Comparison of ENCODE assay signal across 8 mouse cellular contexts in the genomic region with DNA sequence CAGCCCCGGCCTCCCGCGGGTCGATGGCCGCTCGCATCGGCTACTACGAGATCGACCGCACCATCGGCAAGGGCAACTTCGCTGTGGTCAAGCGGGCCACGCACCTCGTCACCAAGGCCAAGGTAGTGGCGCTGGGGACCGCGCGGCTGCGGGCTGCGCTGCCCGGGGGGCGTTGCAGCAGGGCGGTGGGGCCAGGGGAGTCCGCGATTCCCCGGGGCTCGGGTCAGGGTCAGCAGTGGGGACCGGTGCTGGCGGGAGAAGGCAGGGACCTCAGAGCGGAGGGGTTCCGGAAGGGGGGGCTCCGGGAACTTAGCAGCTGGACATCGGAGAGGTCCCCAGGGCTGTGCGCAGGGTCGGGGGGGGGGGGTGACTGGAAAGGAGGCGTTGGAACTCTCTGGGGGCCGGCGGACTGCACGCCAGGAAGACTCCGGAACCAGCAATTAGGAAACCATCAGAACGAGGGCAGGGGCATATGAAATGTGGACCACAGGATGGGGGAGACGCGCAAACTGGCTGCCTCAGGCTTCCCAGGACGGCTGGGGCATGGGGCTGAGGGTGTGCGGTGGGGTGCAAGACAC. TPM values are rescaled to one million over a fixed set of nuclear protein-coding genes. Genes with fewer than 3 reads are reported as not detected.
DNase-seq lines count a peak whose midpoint lies in the region; ATAC-seq and TF ChIP-seq lines count a peak whose summit lies in the region.

No protein-coding gene starts in this region.

- dilution Hi-C loops in CH12.LX (cut with MboI; ENCODE audit: extremely low pct_ligation_motif_present, extremely low pct_unique_long_range_greater_than_20kb, low sequenced_read_pairs): no loop called here

- TF ChIP-seq EP300 in CH12.LX (IDR thresholded peaks at IDR 0.05; ENCODE audit: low read length): no peak

- peaks cover 19 to 65% of the 10 kb centered on the region in 2 experiments for H3K4me1 ChIP-seq in CH12.LX (ENCODE audit: control insufficient read depth in 1 of 2, insufficient read depth in 2 of 2)
- H3K4me1 ChIP-seq in kidney, embryonic 14.5 days (ENCODE audit: control insufficient read depth, insufficient read depth, low read length): peaks cover 32% of the 10 kb centered on the region

- DNase-seq in cerebellum, adult 11-12 months: peak; percentile 75
- DNase-seq in cerebellum, postnatal 14 days: no peak
- DNase-seq in CH12.LX (ENCODE audit: extremely low read depth): peak; percentile 35
- DNase-seq in cerebellum, adult 9-10 months: peak; percentile 67
- DNase-seq in heart, adult 8-10 months (ENCODE audit: low spot score): peak; percentile 52
- DNase-seq in lung, postnatal 14 days: peak; percentile 31
- DNase-seq in spleen, postnatal 14 days (ENCODE audit: low spot score in 2 of 2): peak; percentile 14 to 24

- H3K9ac ChIP-seq in CH12.LX (ENCODE audit: insufficient read depth, low read depth): peak overlapping the region; percentile 95
- H3K9ac ChIP-seq in kidney, embryonic 14.5 days (ENCODE audit: low read depth, low read length): peak overlapping the region; percentile 94

- H3K27ac ChIP-seq in CH12.LX (ENCODE audit: insufficient read depth, low read depth): peak overlapping the region; percentile 88
- peak overlapping the region; percentile 87 for H3K27ac ChIP-seq in kidney, embryonic 14.5 days (ENCODE audit: low read depth, low read length)

- peak overlapping the region; percentile 97 for H3K4me2 ChIP-seq in CH12.LX (ENCODE audit: insufficient read depth, low read depth, poor library complexity, severe bottlenecking)
- peak overlapping the region; percentile 79 for H3K4me2 ChIP-seq in kidney, embryonic 14.5 days (replicated peaks; ENCODE audit: low read depth, low read length)

- peaks cover 41% of the 10 kb centered on the region for H3K79me2 ChIP-seq in CH12.LX (replicated peaks; ENCODE audit: control insufficient read depth, extremely low read depth, insufficient read depth, poor library complexity, severe bottlenecking)

- under 1% methylated on average over 41 of the region's 46 CpGs for WGBS in kidney, embryonic 14.5 days

- H3K36me3 ChIP-seq in CH12.LX (replicated peaks in 1 of 2; ENCODE audit: control insufficient read depth in 1 of 2, insufficient read depth in 1 of 2, low read length in 1 of 2): peaks cover 4 to 20% of the 10 kb centered on the region in 2 experiments
- H3K36me3 ChIP-seq in kidney, embryonic 14.5 days (ENCODE audit: control insufficient read depth, insufficient read depth, low read length): no peaks in the 10 kb centered on the region

- no peaks in the 10 kb centered on the region for H3K9me3 ChIP-seq in CH12.LX (replicated peaks; ENCODE audit: low read length)
- H3K9me3 ChIP-seq in kidney, embryonic 14.5 days (ENCODE audit: control insufficient read depth, low read length): no peaks in the 10 kb centered on the region

- no peaks in the 10 kb centered on the region for H3K27me3 ChIP-seq in CH12.LX (replicated peaks)
- H3K27me3 ChIP-seq in kidney, embryonic 14.5 days (ENCODE audit: control insufficient read depth, insufficient read depth, low read length): no peaks in the 10 kb centered on the region

- H3K4me3 ChIP-seq in CH12.LX (replicated peaks in 1 of 3; ENCODE audit: low read depth in 2 of 3, low read length in 2 of 3, poor library complexity in 1 of 3): peak overlapping the region; percentile 91 to 98 (median 92)
- H3K4me3 ChIP-seq in kidney, embryonic 14.5 days (ENCODE audit: low read length): peak overlapping the region; percentile 97

- no peak for TF ChIP-seq CTCF in CH12.LX (conservative IDR thresholded peaks at IDR 0.05 in 1 of 2, IDR thresholded peaks at IDR 0.05 in 1 of 2; ENCODE audit: low read depth in 2 of 2, low read length in 2 of 2)

- TF ChIP-seq RAD21 in CH12.LX (IDR thresholded peaks at IDR 0.05; ENCODE audit: low read depth, low read length): no peak

- peak; percentile 70 for ATAC-seq in kidney, embryonic 14.5 days (ENCODE audit: low FRiP score, low TSS enrichment)

- in situ Hi-C loops in CH12.LX (cut with MboI; ENCODE audit: low pct_ligation_motif_present, low pct_unique_long_range_greater_than_20kb, low sequenced_read_pairs): no loop called here

- TF ChIP-seq POLR2A in CH12.LX (IDR thresholded peaks at IDR 0.05; ENCODE audit: low read depth, low read length): no peak

TF ChIP-seq in CH12.LX, 34 proteins besides CTCF, POLR2A, EP300 and RAD21:
- TF ChIP-seq TBP (conservative IDR thresholded peaks at IDR 0.05; ENCODE audit: low read depth, low read length): no peak
- no peak for TF ChIP-seq USF1 (IDR thresholded peaks at IDR 0.05; ENCODE audit: low read depth, low read length)
- no peak for TF ChIP-seq MAZ (IDR thresholded peaks at IDR 0.05; ENCODE audit: low read depth, low read length)
- peak; percentile 57; the same call in 1 of the 2 replicates for TF ChIP-seq UBTF (IDR thresholded peaks at IDR 0.05; ENCODE audit: low read depth, low read length)
- no peak for TF ChIP-seq MAFK (IDR thresholded peaks at IDR 0.05; ENCODE audit: insufficient replicate concordance, low read length)
- TF ChIP-seq PAX5 (IDR thresholded peaks at IDR 0.05; ENCODE audit: low read length): no peak
- TF ChIP-seq ZKSCAN1 (IDR thresholded peaks at IDR 0.05; ENCODE audit: borderline replicate concordance, low read depth, low read length): no peak
- no peak for TF ChIP-seq JUND (conservative IDR thresholded peaks at IDR 0.05; ENCODE audit: low read depth, low read length)
- no peak for TF ChIP-seq JUN (IDR thresholded peaks at IDR 0.05; ENCODE audit: insufficient read depth, low read depth, low read length)
- TF ChIP-seq CHD1 (IDR thresholded peaks at IDR 0.05; ENCODE audit: low read depth, low read length): peak; percentile 21; the same call in 1 of the 2 replicates
- 0 out of 2 replicates have a peak, but pooled peaks have one; percentile 22 for TF ChIP-seq IRF4 (IDR thresholded peaks at IDR 0.05; ENCODE audit: low read depth, low read length)
- TF ChIP-seq E2F4 (IDR thresholded peaks at IDR 0.05; ENCODE audit: insufficient replicate concordance, low read depth, low read length): no peak
- TF ChIP-seq MXI1 (IDR thresholded peaks at IDR 0.05; ENCODE audit: low read depth, low read length): peak; percentile 25; the same call in 1 of the 2 replicates
- no peak for TF ChIP-seq ZC3H11A (IDR thresholded peaks at IDR 0.05; ENCODE audit: low read depth, low read length)
- TF ChIP-seq BHLHE40 (IDR thresholded peaks at IDR 0.05; ENCODE audit: low read depth, low read length): no peak
- no peak for TF ChIP-seq ZMIZ1 (IDR thresholded peaks at IDR 0.05; ENCODE audit: low read depth, low read length)
- no peak for TF ChIP-seq MEF2A (IDR thresholded peaks at IDR 0.05; ENCODE audit: borderline replicate concordance, low read depth, low read length)
- no peak for TF ChIP-seq POLR2AphosphoS2 (IDR thresholded peaks at IDR 0.05; ENCODE audit: low read depth, low read length)
- TF ChIP-seq KAT2A (IDR thresholded peaks at IDR 0.05; ENCODE audit: insufficient replicate concordance, low read length): no peak
- TF ChIP-seq SIN3A (IDR thresholded peaks at IDR 0.05; ENCODE audit: low read length): no peak

RNA-seq across cellular contexts. Expression of a gene that starts 0.5 kb away (rescaled TPM):
- 17.4 and 21.4 TPM in 2 replicates for total RNA-seq in CH12.LX (2012; rRNA removed)
- total RNA-seq in CH12.LX (2014; rRNA removed): 13.6 and 14.9 TPM in 2 replicates
- polyA plus RNA-seq in CH12.LX (2012; ENCODE audit: insufficient read length, low read depth): 28.0 and 29.8 TPM in 2 replicates
- total RNA-seq in heart, adult 8-10 months (2022): 10 to 100 TPM; 62.0 to 81.1 (median 73.3) TPM
- 10.1 and 11.2 TPM in 2 replicates for polyA plus RNA-seq in kidney, embryonic 14.5 days (2014; fragmentation: Nextera tagmentation; extraction: Ambion mirVana)

RNA-seq across cellular contexts. Expression of a gene that starts 0.6 kb away (rescaled TPM):
- total RNA-seq in CH12.LX (2012; rRNA removed) (94.8 and 117 TPM in 2 replicates), CH12.LX (2014; rRNA removed) (109 and 125 TPM in 2 replicates)
- 122 and 130 TPM in 2 replicates for polyA plus RNA-seq in CH12.LX (2012; ENCODE audit: insufficient read length, low read depth)
- 10 to 100 TPM; 44.4 to 54.1 (median 49.2) TPM for total RNA-seq in heart, adult 8-10 months (2022)
- 125 and 177 TPM in 2 replicates for polyA plus RNA-seq in kidney, embryonic 14.5 days (2014; fragmentation: Nextera tagmentation; extraction: Ambion mirVana)

RNA-seq across cellular contexts. Expression of a gene that starts 58.0 kb away (rescaled TPM):
- total RNA-seq in CH12.LX (2012; rRNA removed): 41.0 and 47.8 TPM in 2 replicates
- total RNA-seq in CH12.LX (2014; rRNA removed): 36.4 and 38.9 TPM in 2 replicates
- 110 and 143 TPM in 2 replicates for polyA plus RNA-seq in CH12.LX (2012; ENCODE audit: insufficient read length, low read depth)
- total RNA-seq in heart, adult 8-10 months (2022): 10 to 100 TPM; 62.1 to 77.4 (median 69.0) TPM
- polyA plus RNA-seq in kidney, embryonic 14.5 days (2014; fragmentation: Nextera tagmentation; extraction: Ambion mirVana): 26.8 and 42.3 TPM in 2 replicates

Comparison
In these comparisons a context has a peak if more than half of its experiments do, and no peak if none do; other contexts are left out.
1. DNase-seq: peak in cerebellum, adult 11-12 months (single experiment), CH12.LX (single experiment), cerebellum, adult 9-10 months (single experiment), heart, adult 8-10 months (single experiment), lung, postnatal 14 days (single experiment) and spleen, postnatal 14 days (2 of 2); none in cerebellum, postnatal 14 days (0 of 2).